Mouse (Mus musculus): Measurements from ENCODE around the gene Cdc42ep1. TPM values are rescaled to one million over a fixed set of nuclear protein-coding genes. Genes with fewer than 3 reads are reported as not detected.

Gene Cdc42ep1
- polyA plus RNA-seq, 1 experiment from 2014 or later: 11.2 TPM

DNA sequence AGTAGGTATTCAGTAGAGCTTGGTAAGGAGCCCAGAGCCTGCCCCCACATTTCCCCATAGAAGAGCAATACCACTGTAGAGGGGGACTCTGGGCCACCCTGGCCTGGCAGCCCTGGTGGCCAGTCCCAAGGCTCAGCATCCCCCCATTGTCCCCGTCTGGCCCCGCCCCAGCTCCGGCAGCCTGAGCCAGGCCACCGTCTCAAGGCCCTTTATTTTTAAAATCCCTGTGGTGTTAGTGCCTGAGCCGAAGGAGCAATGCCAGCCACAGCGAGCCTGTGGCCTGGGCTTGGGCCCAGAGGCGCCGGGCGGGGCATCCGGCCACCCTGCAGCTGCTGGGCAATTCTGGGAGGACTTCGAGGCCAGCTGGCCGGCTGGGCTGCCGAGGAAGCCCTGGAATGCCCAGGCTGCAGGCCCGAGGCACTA, 9.7 kb upstream of the Cdc42ep1 start:
- Histone ChIP-seq H3K4me2 (ENCODE audit: low read depth, severe bottlenecking) (peak overlapping the region; percentile 15; the same call in 1 of the 2 replicates), H3K4me3 (ENCODE audit: low read depth, low read length) (peak overlapping the region; percentile 3; the same call in 1 of the 2 replicates), H3K4me1 (ENCODE audit: control insufficient read depth, insufficient read depth, low read length) (peaks cover 43% of the 10 kb centered on the region), H3K27ac (replicated peaks; ENCODE audit: low read depth, low read length) (peak overlapping the region; percentile 89), H3K9me3 (ENCODE audit: control insufficient read depth, low read length) (no peaks in the 10 kb centered on the region), H3K36me3 (ENCODE audit: control insufficient read depth, insufficient read depth, low read length) (no peaks in the 10 kb centered on the region), H3K9ac (ENCODE audit: low read length) (peak overlapping the region; percentile 43; the same call in 1 of the 2 replicates), H3K27me3 (ENCODE audit: control insufficient read depth, insufficient read depth, low read length) (no peaks in the 10 kb centered on the region)
- ATAC-seq (ENCODE audit: insufficient number of reproducible peaks, low FRiP score, low TSS enrichment, low read depth): peak; percentile 77
- peak; percentile 75 for DNase-seq (ENCODE audit: low spot score)
- 10% methylated on average over 14 of the region's 14 CpGs for WGBS

DNA sequence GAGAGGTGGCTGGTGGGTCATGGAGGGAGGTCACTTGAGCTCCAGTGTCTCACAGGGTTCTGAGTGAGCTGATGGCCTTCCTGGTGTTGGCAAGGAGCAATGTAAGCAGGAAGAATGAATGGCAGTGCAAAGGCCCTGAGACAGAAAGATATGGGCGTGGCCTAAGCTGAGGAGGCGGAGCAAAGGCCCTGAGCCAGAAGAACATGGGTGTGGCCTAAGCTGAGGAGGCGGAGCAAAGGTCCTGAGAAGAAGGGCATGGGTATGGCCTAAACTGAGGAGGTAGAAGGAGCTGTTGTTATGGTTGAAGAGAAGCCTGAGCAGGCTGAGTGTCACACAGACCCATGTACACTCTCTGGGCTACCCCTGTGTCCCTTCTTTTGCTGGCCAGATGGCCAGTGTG, 8.8 kb upstream of the Cdc42ep1 start:
- H3K4me3 ChIP-seq (ENCODE audit: low read depth, low read length): no peak overlapping the region
- peaks cover 41% of the 10 kb centered on the region for H3K4me1 ChIP-seq (ENCODE audit: control insufficient read depth, insufficient read depth, low read length)
- peak overlapping the region; percentile 89; the same call in 1 of the 2 replicates for H3K27ac ChIP-seq (replicated peaks; ENCODE audit: low read depth, low read length)
- H3K9me3 ChIP-seq (ENCODE audit: control insufficient read depth, low read length): no peaks in the 10 kb centered on the region
- 82% methylated on average over 3 of the region's 3 CpGs for WGBS
- no peak overlapping the region for H3K4me2 ChIP-seq (ENCODE audit: low read depth, severe bottlenecking)
- ATAC-seq (ENCODE audit: insufficient number of reproducible peaks, low FRiP score, low TSS enrichment, low read depth): no peak
- no peaks in the 10 kb centered on the region for H3K27me3 ChIP-seq (ENCODE audit: control insufficient read depth, insufficient read depth, low read length)
- no peak for DNase-seq (ENCODE audit: low spot score)
- H3K9ac ChIP-seq (ENCODE audit: low read length): no peak overlapping the region
- no peaks in the 10 kb centered on the region for H3K36me3 ChIP-seq (ENCODE audit: control insufficient read depth, insufficient read depth, low read length)

DNA sequence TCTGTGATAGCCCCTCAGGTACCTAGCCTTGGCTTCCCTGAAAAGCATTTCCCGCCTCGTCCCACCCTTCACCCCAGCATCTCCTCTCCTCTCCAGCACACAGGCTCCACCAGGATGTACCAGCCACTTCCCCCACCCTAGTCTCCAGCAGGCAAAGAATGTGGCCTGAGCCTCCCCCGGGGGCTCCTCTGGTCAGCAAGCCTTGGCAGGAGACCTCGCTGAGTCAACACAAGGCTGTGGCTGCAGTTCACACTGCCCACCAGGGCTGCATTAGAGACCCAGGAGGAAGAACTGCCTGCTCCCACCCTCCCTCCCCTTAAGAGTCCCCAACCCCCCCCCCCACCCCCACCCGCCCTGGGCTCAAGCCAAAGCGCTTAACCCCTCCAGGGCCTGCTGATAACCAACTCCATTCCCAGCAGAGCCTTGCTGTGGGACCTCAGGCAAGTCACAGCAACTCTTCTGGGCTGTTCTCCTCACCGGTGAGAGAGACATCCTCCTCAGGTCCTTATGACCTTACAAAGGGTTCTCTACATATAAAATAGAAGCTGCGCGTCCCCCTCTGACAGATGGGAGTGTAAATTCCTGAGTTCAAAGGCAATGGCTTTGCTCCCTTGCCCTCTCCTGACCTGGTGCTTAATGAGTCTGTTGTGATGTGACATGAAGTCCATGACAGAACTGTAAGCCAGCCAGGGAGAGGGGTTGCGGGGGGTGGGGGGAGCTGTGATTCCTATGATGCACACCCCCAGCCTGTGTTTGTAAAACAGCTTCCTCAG, 8.0 kb upstream of the Cdc42ep1 start:
- Histone ChIP-seq H3K36me3 (ENCODE audit: control insufficient read depth, insufficient read depth, low read length) (no peaks in the 10 kb centered on the region), H3K4me3 (ENCODE audit: low read depth, low read length) (no peak overlapping the region), H3K27ac (replicated peaks; ENCODE audit: low read depth, low read length) (peak overlapping the region; percentile 77), H3K9ac (ENCODE audit: low read length) (no peak overlapping the region), H3K27me3 (ENCODE audit: control insufficient read depth, insufficient read depth, low read length) (no peaks in the 10 kb centered on the region), H3K4me2 (ENCODE audit: low read depth, severe bottlenecking) (no peak overlapping the region), H3K4me1 (ENCODE audit: control insufficient read depth, insufficient read depth, low read length) (peaks cover 46% of the 10 kb centered on the region), H3K9me3 (ENCODE audit: control insufficient read depth, low read length) (no peaks in the 10 kb centered on the region)
- 30% methylated on average over 9 of the region's 10 CpGs for WGBS
- no peak for ATAC-seq (ENCODE audit: insufficient number of reproducible peaks, low FRiP score, low TSS enrichment, low read depth)
- no peak for DNase-seq (ENCODE audit: low spot score)

DNA sequence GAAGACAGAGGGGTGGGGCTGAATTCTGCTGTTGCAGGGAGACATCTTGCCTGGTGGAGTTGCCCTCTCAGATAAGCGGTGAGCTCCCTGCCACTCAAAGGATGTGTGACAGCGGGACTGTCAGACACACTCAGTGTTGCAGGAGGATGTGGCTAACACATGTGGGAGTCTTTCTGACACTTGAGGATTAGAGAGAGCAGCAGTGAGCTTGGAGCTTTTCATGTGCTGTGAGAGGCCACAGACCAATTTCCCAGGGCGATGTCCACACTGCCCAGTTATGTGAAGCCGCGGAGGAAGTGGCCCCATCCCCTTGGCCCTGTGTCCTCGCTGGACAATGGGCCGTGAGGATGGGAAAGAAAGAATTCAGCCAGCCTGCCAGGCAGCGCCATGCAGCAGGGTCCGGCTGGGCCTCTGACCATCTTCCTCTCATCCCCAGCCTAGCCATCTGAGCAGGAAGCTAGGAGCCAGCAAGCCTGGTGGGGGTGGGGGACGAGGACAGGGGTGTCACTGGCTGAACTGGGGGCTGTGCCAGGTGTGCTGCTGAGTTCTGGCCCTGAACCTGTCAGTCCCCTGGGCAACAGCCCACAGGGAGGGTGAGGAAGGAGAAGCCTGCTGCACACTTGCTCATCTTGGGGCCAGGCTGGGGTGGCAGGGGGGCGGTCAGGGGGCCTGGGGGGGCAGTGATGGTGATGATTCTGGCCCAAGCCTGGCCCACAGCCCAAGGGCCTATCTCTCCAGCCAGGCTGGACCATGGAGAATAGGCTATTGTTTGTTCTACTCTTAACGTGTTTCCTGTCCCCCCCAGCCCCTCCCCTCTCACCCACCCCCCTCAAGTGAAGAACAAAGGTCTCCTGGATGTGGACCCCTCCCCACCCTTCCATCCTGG, 7.0 kb upstream of the Cdc42ep1 start:
- Histone ChIP-seq H3K9ac (ENCODE audit: low read length) (peak overlapping the region; percentile 30; the same call in 1 of the 2 replicates), H3K9me3 (ENCODE audit: control insufficient read depth, low read length) (no peaks in the 10 kb centered on the region), H3K36me3 (ENCODE audit: control insufficient read depth, insufficient read depth, low read length) (no peaks in the 10 kb centered on the region), H3K4me2 (ENCODE audit: low read depth, severe bottlenecking) (no peak overlapping the region), H3K4me3 (ENCODE audit: low read depth, low read length) (no peak overlapping the region), H3K4me1 (ENCODE audit: control insufficient read depth, insufficient read depth, low read length) (peaks cover 56% of the 10 kb centered on the region), H3K27ac (replicated peaks; ENCODE audit: low read depth, low read length) (peak overlapping the region; percentile 77), H3K27me3 (ENCODE audit: control insufficient read depth, insufficient read depth, low read length) (no peaks in the 10 kb centered on the region)
- 16% methylated on average over 12 of the region's 12 CpGs for WGBS
- ATAC-seq (ENCODE audit: insufficient number of reproducible peaks, low FRiP score, low TSS enrichment, low read depth) (no peak), DNase-seq (ENCODE audit: low spot score) (no peak)

DNA sequence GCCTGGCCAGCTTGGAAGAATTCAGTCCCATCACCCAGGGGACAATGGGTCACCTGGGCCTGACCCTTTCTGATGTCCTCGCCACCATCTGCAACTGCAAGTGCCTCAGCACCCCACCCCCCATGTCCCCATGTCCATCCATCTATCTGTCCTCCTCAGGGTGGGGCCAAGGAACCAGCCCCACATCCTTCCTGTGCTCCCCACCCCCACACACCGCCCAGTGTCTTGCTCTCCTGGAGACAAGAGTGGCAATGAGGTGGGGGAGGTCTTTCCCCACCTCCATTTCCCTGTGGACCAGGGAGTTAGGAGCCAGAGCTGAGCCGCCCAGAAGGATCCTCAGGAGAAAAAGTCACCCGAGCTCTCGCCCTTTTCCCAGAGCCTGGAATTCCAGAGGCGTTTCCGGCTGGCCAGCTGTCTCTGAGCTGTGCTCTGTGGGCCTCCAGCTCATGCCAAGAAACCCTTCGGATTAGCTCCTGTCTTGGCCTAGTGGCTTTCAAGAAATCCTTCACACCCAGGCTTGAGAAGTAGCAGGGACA, 6.3 kb upstream of the Cdc42ep1 start:
- Histone ChIP-seq H3K27ac (replicated peaks; ENCODE audit: low read depth, low read length) (peak overlapping the region; percentile 77), H3K4me3 (ENCODE audit: low read depth, low read length) (no peak overlapping the region), H3K9ac (ENCODE audit: low read length) (0 out of 2 replicates have a peak overlapping the region, but pooled peaks have one; percentile 17), H3K4me2 (ENCODE audit: low read depth, severe bottlenecking) (no peak overlapping the region), H3K9me3 (ENCODE audit: control insufficient read depth, low read length) (no peaks in the 10 kb centered on the region), H3K36me3 (ENCODE audit: control insufficient read depth, insufficient read depth, low read length) (no peaks in the 10 kb centered on the region), H3K4me1 (ENCODE audit: control insufficient read depth, insufficient read depth, low read length) (peaks cover 62% of the 10 kb centered on the region), H3K27me3 (ENCODE audit: control insufficient read depth, insufficient read depth, low read length) (no peaks in the 10 kb centered on the region)
- DNase-seq (ENCODE audit: low spot score) (no peak), ATAC-seq (ENCODE audit: insufficient number of reproducible peaks, low FRiP score, low TSS enrichment, low read depth) (no peak)
- 28% methylated on average over 8 of the region's 8 CpGs for WGBS

DNA sequence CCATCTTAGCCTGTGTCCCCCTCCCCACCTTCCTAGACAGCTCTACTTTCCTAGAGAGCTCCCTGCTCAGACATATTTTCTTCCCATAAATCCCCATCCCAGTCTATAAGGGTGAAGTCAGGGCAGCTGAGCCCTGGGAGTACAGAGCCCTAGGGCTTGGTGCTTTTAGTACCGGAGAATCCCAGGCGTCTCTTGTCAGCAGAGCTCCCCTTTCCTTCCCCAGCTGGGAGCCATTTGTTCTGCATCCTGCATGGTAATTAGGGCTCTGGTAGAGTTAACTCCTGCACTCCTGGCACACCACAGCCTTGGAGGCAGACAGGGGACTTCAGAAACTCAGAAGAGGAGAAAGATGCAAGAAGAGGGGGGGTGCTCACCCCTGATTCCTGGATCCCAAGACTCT, 2.7 kb upstream of the Cdc42ep1 start:
- peak overlapping the region; percentile 48 for H3K27ac ChIP-seq (replicated peaks; ENCODE audit: low read depth, low read length)
- no peak overlapping the region for H3K4me2 ChIP-seq (ENCODE audit: low read depth, severe bottlenecking)
- H3K36me3 ChIP-seq (ENCODE audit: control insufficient read depth, insufficient read depth, low read length): no peaks in the 10 kb centered on the region
- H3K9ac ChIP-seq (ENCODE audit: low read length): no peak overlapping the region; the same call in 1 of the 2 replicates
- H3K4me3 ChIP-seq (ENCODE audit: low read depth, low read length): no peak overlapping the region
- 0% methylated on average over 2 of the region's 2 CpGs for WGBS
- DNase-seq (ENCODE audit: low spot score) (peak; percentile 76), ATAC-seq (ENCODE audit: insufficient number of reproducible peaks, low FRiP score, low TSS enrichment, low read depth) (no peak)
- peaks cover 54% of the 10 kb centered on the region for H3K4me1 ChIP-seq (ENCODE audit: control insufficient read depth, insufficient read depth, low read length)
- no peaks in the 10 kb centered on the region for H3K9me3 ChIP-seq (ENCODE audit: control insufficient read depth, low read length)
- H3K27me3 ChIP-seq (ENCODE audit: control insufficient read depth, insufficient read depth, low read length): peaks cover 6% of the 10 kb centered on the region

DNA sequence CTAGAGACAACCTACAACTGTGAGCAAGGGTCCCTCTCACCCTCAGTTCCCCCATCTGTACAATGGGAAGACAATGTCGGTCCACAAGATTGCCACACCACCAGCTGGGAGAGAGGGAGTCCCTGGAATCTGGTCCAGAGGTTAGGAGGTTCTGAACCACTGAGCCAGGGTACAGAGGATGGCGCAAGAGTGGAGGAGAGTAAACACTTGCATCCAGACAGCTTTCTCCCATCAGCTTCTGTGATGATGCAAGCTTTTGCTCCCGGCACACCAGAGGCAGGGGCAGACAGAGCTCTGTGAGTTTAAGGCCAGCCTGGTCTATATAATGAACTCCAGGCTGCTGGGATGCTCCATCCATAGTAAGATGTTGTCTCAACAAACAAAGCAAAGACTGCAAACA, 2.2 kb upstream of the Cdc42ep1 start:
- no peak overlapping the region for H3K4me2 ChIP-seq (ENCODE audit: low read depth, severe bottlenecking)
- no peaks in the 10 kb centered on the region for H3K36me3 ChIP-seq (ENCODE audit: control insufficient read depth, insufficient read depth, low read length)
- H3K27me3 ChIP-seq (ENCODE audit: control insufficient read depth, insufficient read depth, low read length): peaks cover 6% of the 10 kb centered on the region
- H3K4me1 ChIP-seq (ENCODE audit: control insufficient read depth, insufficient read depth, low read length): peaks cover 50% of the 10 kb centered on the region
- WGBS: 46% methylated on average over 3 of the region's 3 CpGs
- H3K9me3 ChIP-seq (ENCODE audit: control insufficient read depth, low read length): no peaks in the 10 kb centered on the region
- peak overlapping the region; percentile 48; the same call in 1 of the 2 replicates for H3K27ac ChIP-seq (replicated peaks; ENCODE audit: low read depth, low read length)
- ATAC-seq (ENCODE audit: insufficient number of reproducible peaks, low FRiP score, low TSS enrichment, low read depth) (no peak), DNase-seq (ENCODE audit: low spot score) (no peak)
- no peak overlapping the region for H3K4me3 ChIP-seq (ENCODE audit: low read depth, low read length)
- no peak overlapping the region for H3K9ac ChIP-seq (ENCODE audit: low read length)

DNA sequence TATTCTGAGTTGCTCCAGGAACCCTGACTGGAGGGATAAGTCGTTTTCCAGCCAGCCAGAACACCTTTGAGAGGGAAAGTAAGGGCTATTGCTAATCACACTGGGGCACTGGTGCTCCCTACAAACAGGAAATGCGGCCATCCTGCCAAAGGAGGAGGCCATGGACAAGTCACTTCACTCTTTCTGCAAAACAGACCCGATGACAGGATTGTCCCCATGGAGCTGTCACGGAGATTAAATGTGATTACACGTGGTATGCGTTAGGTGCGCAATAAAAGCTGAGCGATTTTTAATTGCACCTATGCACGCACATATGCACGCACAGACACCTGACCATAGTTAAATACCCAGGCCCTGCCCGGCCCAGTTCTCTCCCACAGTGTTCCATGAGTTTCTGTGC, 1.7 kb upstream of the Cdc42ep1 start:
- peak overlapping the region; percentile 36; the same call in 1 of the 2 replicates for H3K27ac ChIP-seq (replicated peaks; ENCODE audit: low read depth, low read length)
- WGBS: 19% methylated on average over 11 of the region's 11 CpGs

More for the DNA sequence above, 1.7 kb upstream of the Cdc42ep1 start:
- ATAC-seq (ENCODE audit: insufficient number of reproducible peaks, low FRiP score, low TSS enrichment, low read depth) (no peak), DNase-seq (ENCODE audit: low spot score) (no peak)
- Histone ChIP-seq H3K4me2 (ENCODE audit: low read depth, severe bottlenecking) (no peak overlapping the region; the same call in 1 of the 2 replicates), H3K9ac (ENCODE audit: low read length) (no peak overlapping the region), H3K36me3 (ENCODE audit: control insufficient read depth, insufficient read depth, low read length) (no peaks in the 10 kb centered on the region), H3K27me3 (ENCODE audit: control insufficient read depth, insufficient read depth, low read length) (peaks cover 6% of the 10 kb centered on the region), H3K9me3 (ENCODE audit: control insufficient read depth, low read length) (no peaks in the 10 kb centered on the region), H3K4me3 (ENCODE audit: low read depth, low read length) (no peak overlapping the region; the same call in 1 of the 2 replicates), H3K4me1 (ENCODE audit: control insufficient read depth, insufficient read depth, low read length) (peaks cover 45% of the 10 kb centered on the region)
